Mouse (Mus musculus): ENCODE results near the gene Ugdh. TPM values are rescaled to one million over a fixed set of nuclear protein-coding genes. Genes with fewer than 3 reads are reported as not detected.

Gene Ugdh
- total RNA-seq, 1 experiment, result 15.8 TPM

DNA sequence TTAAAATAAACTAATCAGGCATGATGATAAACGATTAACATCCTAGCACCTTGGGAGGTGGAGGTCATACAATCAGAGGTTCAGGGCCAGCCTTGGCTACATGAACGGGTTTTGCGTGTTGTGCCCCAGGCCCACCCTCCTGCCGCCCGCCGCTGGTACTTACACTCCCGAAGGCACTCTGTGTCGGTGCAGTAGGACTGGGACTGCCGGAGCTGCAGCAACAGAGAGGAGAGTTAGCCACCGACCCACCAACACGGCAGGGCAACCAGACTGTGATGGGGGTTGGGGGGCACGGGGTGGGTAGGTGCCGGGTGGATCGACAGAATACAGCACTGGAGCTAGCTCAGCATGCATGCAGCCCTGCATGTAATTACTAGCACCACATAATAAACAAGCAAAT lies 24.6 kb upstream of the Ugdh start:
- TF ChIP-seq ZC3H11A (IDR thresholded peaks at IDR 0.05; ENCODE audit: borderline replicate concordance, low read depth, low read length) (no peak), HCFC1 (IDR thresholded peaks at IDR 0.05; ENCODE audit: borderline replicate concordance, insufficient read depth, low read length) (no peak), CHD2 (IDR thresholded peaks at IDR 0.05; ENCODE audit: low read depth, low read length) (no peak), MAFK (IDR thresholded peaks at IDR 0.05; ENCODE audit: insufficient read depth, low read depth, low read length) (no peak), ZNF384 (IDR thresholded peaks at IDR 0.05; ENCODE audit: low read depth, low read length) (no peak)
- H3K9me3 ChIP-seq (ENCODE audit: control insufficient read depth, insufficient read depth, low read depth, low read length), result no peaks in the 10 kb centered on the region
- H3K9ac ChIP-seq (ENCODE audit: insufficient read depth, low read depth, low read length, poor library complexity, severe bottlenecking), result no peak overlapping the region
- H3K4me1 ChIP-seq (ENCODE audit: control insufficient read depth in 2 of 2, insufficient read depth in 2 of 2, low read length in 2 of 2, poor library complexity in 1 of 2), result peaks cover 0 to 1% of the 10 kb centered on the region in 2 experiments; a peak in 1 of 4 replicates
- in situ Hi-C loops (cut with MboI; ENCODE audit: low sequenced_read_pairs in 2 of 2, unreplicated experiment in 2 of 2), result no loop called here
- no peaks in the 10 kb centered on the region; the same call in 1 of the 2 replicates for H3K36me3 ChIP-seq (ENCODE audit: control insufficient read depth, insufficient read depth, low read length, poor library complexity, severe bottlenecking)
- no peak overlapping the region for H3K4me3 ChIP-seq (ENCODE audit: insufficient read depth in 1 of 2, low read depth in 1 of 2, low read length in 2 of 2, poor library complexity in 1 of 2, severe bottlenecking in 1 of 2)
- no peak overlapping the region for H3K27ac ChIP-seq (ENCODE audit: insufficient read depth, low read depth, low read length, poor library complexity, severe bottlenecking)
- DNase-seq (ENCODE audit: low read depth, low spot score), result no peak

DNA sequence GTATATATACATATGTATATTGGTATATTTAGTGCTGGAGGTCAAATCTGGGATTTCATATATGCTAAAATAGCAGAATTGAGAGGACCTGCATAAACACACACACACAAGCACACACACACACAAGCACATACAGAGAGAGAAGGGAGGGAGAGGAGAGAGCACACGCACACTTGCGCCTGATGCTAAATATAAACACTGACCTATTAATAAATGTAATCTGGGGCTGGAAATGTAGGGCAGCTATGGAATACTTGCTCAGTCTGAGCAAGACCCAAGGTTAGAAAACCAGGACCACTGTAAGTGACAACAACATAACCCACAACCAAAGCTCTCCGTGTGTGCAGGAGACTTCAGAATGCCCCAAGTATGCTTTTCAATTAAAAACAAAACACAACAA lies 23.7 kb upstream of the Ugdh start:
- Histone ChIP-seq H3K4me1 (ENCODE audit: control insufficient read depth in 2 of 2, insufficient read depth in 2 of 2, low read length in 2 of 2, poor library complexity in 1 of 2) (peaks cover 0 to 1% of the 10 kb centered on the region in 2 experiments; a peak in 1 of 4 replicates), H3K9ac (ENCODE audit: insufficient read depth, low read depth, low read length, poor library complexity, severe bottlenecking) (no peak overlapping the region), H3K4me3 (ENCODE audit: insufficient read depth in 1 of 2, low read depth in 1 of 2, low read length in 2 of 2, poor library complexity in 1 of 2, severe bottlenecking in 1 of 2) (no peak overlapping the region), H3K27ac (ENCODE audit: insufficient read depth, low read depth, low read length, poor library complexity, severe bottlenecking) (no peak overlapping the region), H3K36me3 (ENCODE audit: control insufficient read depth, insufficient read depth, low read length, poor library complexity, severe bottlenecking) (no peaks in the 10 kb centered on the region; the same call in 1 of the 2 replicates), H3K9me3 (ENCODE audit: control insufficient read depth, insufficient read depth, low read depth, low read length) (no peaks in the 10 kb centered on the region)
- TF ChIP-seq MAFK (IDR thresholded peaks at IDR 0.05; ENCODE audit: insufficient read depth, low read depth, low read length), result no peak
- no peak for TF ChIP-seq ZNF384 (IDR thresholded peaks at IDR 0.05; ENCODE audit: low read depth, low read length)
- no peak for DNase-seq (ENCODE audit: low read depth, low spot score)
- in situ Hi-C loops (cut with MboI; ENCODE audit: low sequenced_read_pairs in 2 of 2, unreplicated experiment in 2 of 2), result no loop called here

DNA sequence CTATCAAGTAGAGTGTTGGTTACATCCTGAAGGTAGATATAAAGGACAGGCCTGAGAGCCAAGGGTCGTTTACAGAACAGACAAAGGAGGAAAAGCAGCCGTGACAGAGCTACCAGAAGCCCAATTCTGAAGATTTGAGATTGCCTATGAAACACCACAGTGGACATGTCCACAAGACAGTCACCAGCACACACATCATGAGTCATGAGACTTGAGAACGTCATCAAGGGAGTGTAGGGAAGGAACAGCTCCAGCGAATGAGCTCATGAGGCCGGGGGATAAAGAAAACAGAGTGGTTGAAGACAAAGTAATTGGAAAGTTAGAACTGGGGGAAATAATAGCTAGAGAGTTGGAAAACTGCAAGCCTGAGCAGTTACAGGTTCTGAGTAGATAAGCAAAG lies 22.1 kb upstream of the Ugdh start:
- H3K4me3 ChIP-seq (ENCODE audit: insufficient read depth in 1 of 2, low read depth in 1 of 2, low read length in 2 of 2, poor library complexity in 1 of 2, severe bottlenecking in 1 of 2), result no peak overlapping the region
- no peaks in the 10 kb centered on the region; the same call in 1 of the 2 replicates for H3K36me3 ChIP-seq (ENCODE audit: control insufficient read depth, insufficient read depth, low read length, poor library complexity, severe bottlenecking)
- in situ Hi-C loops (cut with MboI; ENCODE audit: low sequenced_read_pairs in 2 of 2, unreplicated experiment in 2 of 2), result no loop called here
- no peak overlapping the region for H3K9ac ChIP-seq (ENCODE audit: insufficient read depth, low read depth, low read length, poor library complexity, severe bottlenecking)
- no peak for TF ChIP-seq ZC3H11A (IDR thresholded peaks at IDR 0.05; ENCODE audit: borderline replicate concordance, low read depth, low read length)
- TF ChIP-seq HCFC1 (IDR thresholded peaks at IDR 0.05; ENCODE audit: borderline replicate concordance, insufficient read depth, low read length), result no peak
- no peak for TF ChIP-seq ZNF384 (IDR thresholded peaks at IDR 0.05; ENCODE audit: low read depth, low read length)
- TF ChIP-seq MAFK (IDR thresholded peaks at IDR 0.05; ENCODE audit: insufficient read depth, low read depth, low read length), result no peak
- TF ChIP-seq CHD2 (IDR thresholded peaks at IDR 0.05; ENCODE audit: low read depth, low read length), result no peak
- no peak for DNase-seq (ENCODE audit: low read depth, low spot score)
- no peak overlapping the region for H3K27ac ChIP-seq (ENCODE audit: insufficient read depth, low read depth, low read length, poor library complexity, severe bottlenecking)
- H3K9me3 ChIP-seq (ENCODE audit: control insufficient read depth, insufficient read depth, low read depth, low read length), result no peaks in the 10 kb centered on the region
- peaks cover 0 to 1% of the 10 kb centered on the region in 2 experiments; a peak in 1 of 4 replicates for H3K4me1 ChIP-seq (ENCODE audit: control insufficient read depth in 2 of 2, insufficient read depth in 2 of 2, low read length in 2 of 2, poor library complexity in 1 of 2)

DNA sequence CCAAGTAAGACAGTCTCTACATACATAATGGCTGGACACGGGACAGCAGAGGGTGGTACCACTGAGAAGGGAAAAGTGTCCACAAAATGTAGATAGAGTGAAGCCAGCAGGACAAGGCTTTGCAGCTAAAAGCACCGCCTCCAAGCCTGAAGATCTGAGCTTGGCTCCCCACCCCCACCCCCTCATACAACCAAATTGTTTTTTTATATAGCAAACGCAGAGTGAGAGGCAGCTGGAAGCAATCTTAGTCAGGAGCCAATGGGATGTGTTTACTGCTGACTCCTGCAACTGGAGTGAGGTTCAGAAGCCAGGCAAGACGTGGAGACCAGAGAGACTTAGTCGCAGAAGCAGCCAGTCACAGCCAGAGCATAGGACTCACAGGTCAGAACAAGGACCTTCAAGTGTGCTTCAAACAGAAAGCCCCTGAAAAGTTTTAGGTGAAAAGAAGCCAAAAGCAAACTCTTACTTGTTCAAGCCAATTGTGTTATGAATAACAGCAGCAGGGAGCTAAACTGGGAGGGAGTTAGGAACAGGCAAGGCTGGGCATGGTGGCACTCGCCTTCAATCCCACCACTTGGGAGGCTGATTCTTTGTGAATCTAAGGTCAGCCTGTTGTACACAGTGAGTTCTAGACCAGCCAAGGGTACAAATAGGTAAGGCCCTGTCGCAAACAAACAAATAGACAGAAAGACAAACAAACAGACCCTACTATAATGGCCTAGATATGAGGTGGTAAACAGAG lies 21.5 kb upstream of the Ugdh start:
- H3K4me3 ChIP-seq (ENCODE audit: insufficient read depth in 1 of 2, low read depth in 1 of 2, low read length in 2 of 2, poor library complexity in 1 of 2, severe bottlenecking in 1 of 2), result no peak overlapping the region
- no peaks in the 10 kb centered on the region; the same call in 1 of the 2 replicates for H3K36me3 ChIP-seq (ENCODE audit: control insufficient read depth, insufficient read depth, low read length, poor library complexity, severe bottlenecking)
- in situ Hi-C loops (cut with MboI; ENCODE audit: low sequenced_read_pairs in 2 of 2, unreplicated experiment in 2 of 2), result no loop called here
- H3K4me1 ChIP-seq (ENCODE audit: control insufficient read depth in 2 of 2, insufficient read depth in 2 of 2, low read length in 2 of 2, poor library complexity in 1 of 2), result peaks cover 0 to 1% of the 10 kb centered on the region in 2 experiments; a peak in 1 of 4 replicates
- H3K9ac ChIP-seq (ENCODE audit: insufficient read depth, low read depth, low read length, poor library complexity, severe bottlenecking), result no peak overlapping the region
- H3K27ac ChIP-seq (ENCODE audit: insufficient read depth, low read depth, low read length, poor library complexity, severe bottlenecking), result no peak overlapping the region
- no peak for DNase-seq (ENCODE audit: low read depth, low spot score)
- TF ChIP-seq HCFC1 (IDR thresholded peaks at IDR 0.05; ENCODE audit: borderline replicate concordance, insufficient read depth, low read length), result no peak
- no peak for TF ChIP-seq ZC3H11A (IDR thresholded peaks at IDR 0.05; ENCODE audit: borderline replicate concordance, low read depth, low read length)
- no peak for TF ChIP-seq ZNF384 (IDR thresholded peaks at IDR 0.05; ENCODE audit: low read depth, low read length)
- no peak for TF ChIP-seq CHD2 (IDR thresholded peaks at IDR 0.05; ENCODE audit: low read depth, low read length)
- no peak for TF ChIP-seq MAFK (IDR thresholded peaks at IDR 0.05; ENCODE audit: insufficient read depth, low read depth, low read length)
- no peaks in the 10 kb centered on the region for H3K9me3 ChIP-seq (ENCODE audit: control insufficient read depth, insufficient read depth, low read depth, low read length)

All from ES-E14 (cell line).